Mouse (Mus musculus) hindbrain, embryonic 14.5 days (tissue): ENCODE data around the gene Zfp787. TPM values are rescaled to one million over a fixed set of nuclear protein-coding genes. Genes with fewer than 3 reads are reported as not detected.

Source experiments
- ATAC-seq: fragments of 200-750 bp; cut with Nextera tagmentation; 2 replicates; pipeline ENCODE4 v1.8.0; 2017; ENCODE audit warnings: moderate number of reproducible peaks, mild to moderate bottlenecking, moderate TSS enrichment, moderate library complexity; ENCODE audit not compliant: low FRiP score
- DNase-seq: peaks from one replicate; pipeline ENCODE4 v3.0.0-alpha.2; 2015; ENCODE audit warnings: low spot score
- H3K27ac ChIP-seq: fragments of 300-500 bp; sonication (generic); 2 replicates; pipeline ENCODE4 v1.5.1; 2014; ENCODE audit warnings: mild to moderate bottlenecking, moderate library complexity
- H3K27me3 ChIP-seq: fragments of 300-500 bp; sonication (generic); 2 replicates; pipeline ENCODE4 v1.6.1; 2014; ENCODE audit warnings: mild to moderate bottlenecking, low read length, mixed read lengths; ENCODE audit not compliant: control insufficient read depth, insufficient read depth
- H3K36me3 ChIP-seq: fragments of 300-500 bp; sonication (generic); replicated peaks from 2 replicates; pipeline ENCODE4 v1.6.1; 2014; ENCODE audit not compliant: control insufficient read depth, insufficient read depth
- H3K4me1 ChIP-seq: fragments of 300-500 bp; sonication (generic); replicated peaks from 2 replicates; pipeline ENCODE4 v1.6.1; 2014; ENCODE audit warnings: antibody characterized with exemption, low read length, mixed read lengths; ENCODE audit not compliant: control insufficient read depth, insufficient read depth
- H3K4me2 ChIP-seq: fragments of 300-500 bp; sonication (generic); replicated peaks from 2 replicates; pipeline ENCODE4 v1.6.1; 2014; ENCODE audit warnings: mild to moderate bottlenecking, moderate library complexity
- H3K4me3 ChIP-seq: fragments of 300-500 bp; sonication (generic); replicated peaks from 2 replicates; pipeline ENCODE4 v1.5.1; 2014; ENCODE audit warnings: mild to moderate bottlenecking, low read length
- H3K9ac ChIP-seq: fragments of 300-500 bp; sonication (generic); 2 replicates; pipeline ENCODE4 v1.6.1; 2014
- H3K9me3 ChIP-seq: fragments of 300-500 bp; sonication (generic); 2 replicates; pipeline ENCODE4 v1.6.1; 2016; ENCODE audit warnings: low read length; ENCODE audit not compliant: control insufficient read depth
- WGBS: fragments of 180-500 bp; shearing (Covaris S2); extraction: QIAGEN DNeasy Blood & Tissue Kit; methylation state at CpG from one replicate; pipeline ENCODE4 v1.1.7; 2014; 5-methylcytosine and 5-hydroxymethylcytosine counted together
- polyA plus RNA-seq: library from polyadenylated mRNA; unstranded; fragments of >200 nt; fragmentation: Nextera tagmentation; extraction: Ambion mirVana; gene quantifications from 2 replicates; pipeline ENCODE4 v1.2.1, GENCODE M21; 2014

Gene Zfp787
- polyA plus RNA-seq, 1 experiment from 2014 or later, result 14.5 TPM

DNA sequence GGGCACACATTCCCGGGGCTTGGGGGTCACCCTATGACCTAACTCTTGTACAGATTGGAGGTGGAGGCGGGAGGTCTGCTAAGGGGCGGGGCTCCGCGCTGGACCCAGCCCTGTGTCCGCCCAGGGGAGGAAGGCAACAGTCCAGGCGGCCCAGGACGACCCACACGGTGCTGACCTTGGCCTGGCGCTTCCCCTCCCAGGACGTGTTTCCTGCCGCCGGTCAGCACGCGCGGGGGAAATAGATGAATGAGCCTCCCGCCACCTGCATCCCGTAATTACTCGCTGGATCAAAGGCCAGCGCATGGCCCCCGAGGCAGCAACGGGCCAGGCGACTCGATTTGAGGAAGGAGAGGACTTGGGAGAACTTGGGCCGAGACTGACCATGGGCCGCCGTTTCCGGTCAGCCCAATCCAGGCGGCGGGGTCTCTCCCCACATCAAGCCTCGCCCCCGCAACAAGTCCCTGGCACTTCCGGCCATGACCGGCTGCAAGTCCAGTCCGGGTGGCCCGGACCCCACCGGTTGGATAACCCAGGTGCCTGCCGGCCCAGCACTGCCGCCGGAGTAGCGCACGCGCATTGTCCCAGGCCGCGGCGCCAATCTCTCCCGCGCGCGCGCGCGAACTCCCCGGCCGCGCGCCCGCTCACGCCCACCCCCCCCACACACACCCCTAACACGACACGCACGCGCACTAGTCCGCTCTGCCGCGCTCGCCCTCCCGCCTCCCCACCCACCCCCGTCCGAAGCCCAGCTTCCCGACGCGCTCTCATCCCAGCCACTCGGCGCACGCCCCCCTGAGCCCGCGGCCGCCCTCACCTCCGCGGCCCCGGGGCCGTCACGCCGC lies 545 bp downstream of the Zfp787 start:
- Histone ChIP-seq H3K9me3 (no peaks in the 10 kb centered on the region), H3K4me1 (peaks cover 18% of the 10 kb centered on the region), H3K9ac (peak overlapping the region; percentile 90), H3K27me3 (no peaks in the 10 kb centered on the region), H3K4me3 (peak overlapping the region; percentile 90), H3K36me3 (no peaks in the 10 kb centered on the region), H3K4me2 (peak overlapping the region; percentile 93), H3K27ac (peak overlapping the region; percentile 96)
- ATAC-seq, result peak; percentile 78
- DNase-seq, result peak; percentile 87
- WGBS, result under 1% methylated on average over 75 of the region's 85 CpGs

DNA sequence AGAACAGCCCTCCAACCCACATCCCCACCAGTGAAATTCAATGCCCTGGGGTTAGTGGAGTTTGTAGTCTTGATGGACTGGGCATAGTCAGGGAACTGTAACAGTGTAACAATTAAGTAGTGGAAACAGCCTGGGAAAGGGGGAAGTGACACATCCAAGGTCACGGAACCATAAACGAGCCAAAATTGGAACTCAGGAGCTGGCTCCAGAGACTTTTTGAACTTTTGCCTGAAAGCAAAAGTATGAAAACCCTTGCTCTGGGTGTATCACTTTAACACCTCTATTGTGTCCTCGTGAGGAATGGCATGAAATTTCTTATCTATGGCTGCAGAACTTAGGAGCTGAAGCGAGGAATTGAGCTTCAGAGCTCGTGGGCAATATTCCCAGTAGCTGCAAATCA lies 1.6 kb downstream of the Zfp787 start:
- ATAC-seq (no peak), DNase-seq (no peak)
- H3K4me2 ChIP-seq, result peak overlapping the region; percentile 93
- H3K4me3 ChIP-seq, result peak overlapping the region; percentile 90; the same call in 1 of the 2 replicates
- peak overlapping the region; percentile 90 for H3K9ac ChIP-seq
- H3K36me3 ChIP-seq, result no peaks in the 10 kb centered on the region
- peaks cover 18% of the 10 kb centered on the region for H3K4me1 ChIP-seq
- H3K27ac ChIP-seq, result no peak overlapping the region
- WGBS, result 89% methylated on average over 5 of the region's 5 CpGs
- H3K27me3 ChIP-seq, result no peaks in the 10 kb centered on the region
- H3K9me3 ChIP-seq, result no peaks in the 10 kb centered on the region

DNA sequence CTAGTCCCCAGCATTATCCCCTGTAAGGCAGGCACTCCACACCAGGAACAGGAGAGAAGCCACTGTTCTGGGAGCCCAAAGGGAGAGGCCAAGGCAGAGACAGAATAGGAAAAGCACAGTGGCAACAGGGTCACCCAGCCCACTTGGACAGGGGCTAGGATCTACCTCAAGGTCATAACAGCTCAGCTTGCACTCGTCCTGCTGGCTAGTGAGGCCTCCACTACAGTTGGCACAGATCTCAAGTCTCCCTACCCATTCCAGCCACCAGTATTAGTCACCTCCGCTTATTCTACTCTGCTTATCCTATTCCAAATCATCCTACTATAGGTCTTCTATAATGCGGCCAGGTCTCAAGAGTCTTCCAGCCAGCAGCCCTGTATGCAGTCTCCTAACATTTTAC lies 2.7 kb downstream of the Zfp787 start:
- Histone ChIP-seq H3K36me3 (no peaks in the 10 kb centered on the region), H3K9me3 (no peaks in the 10 kb centered on the region), H3K4me2 (no peak overlapping the region), H3K4me3 (no peak overlapping the region), H3K27me3 (no peaks in the 10 kb centered on the region), H3K9ac (no peak overlapping the region), H3K4me1 (peaks cover 18% of the 10 kb centered on the region), H3K27ac (no peak overlapping the region)
- no peak for DNase-seq
- ATAC-seq, result no peak
- WGBS, result 89% methylated on average over 3 of the region's 3 CpGs

DNA sequence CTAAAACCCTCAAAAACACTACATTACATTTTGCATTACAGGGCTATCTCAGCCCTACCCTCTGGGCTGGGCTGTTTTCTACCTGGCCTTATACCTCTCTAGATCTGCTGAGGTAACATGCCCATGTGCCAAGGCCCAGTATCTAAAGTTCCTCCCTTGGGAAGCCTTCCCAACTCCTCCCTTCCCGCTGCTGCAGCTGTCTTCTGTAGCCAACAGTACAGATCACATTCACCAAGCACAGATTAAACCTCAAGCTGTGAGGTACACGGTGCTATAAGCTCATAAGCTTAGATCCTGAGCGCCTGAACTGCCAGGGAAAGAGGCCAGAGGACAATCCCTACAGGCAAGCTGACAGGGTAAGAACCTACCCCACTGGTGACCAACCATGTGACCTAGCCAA lies 3.8 kb downstream of the Zfp787 start:
- no peak for ATAC-seq
- WGBS, result 81% methylated on average over 3 of the region's 3 CpGs

DNA sequence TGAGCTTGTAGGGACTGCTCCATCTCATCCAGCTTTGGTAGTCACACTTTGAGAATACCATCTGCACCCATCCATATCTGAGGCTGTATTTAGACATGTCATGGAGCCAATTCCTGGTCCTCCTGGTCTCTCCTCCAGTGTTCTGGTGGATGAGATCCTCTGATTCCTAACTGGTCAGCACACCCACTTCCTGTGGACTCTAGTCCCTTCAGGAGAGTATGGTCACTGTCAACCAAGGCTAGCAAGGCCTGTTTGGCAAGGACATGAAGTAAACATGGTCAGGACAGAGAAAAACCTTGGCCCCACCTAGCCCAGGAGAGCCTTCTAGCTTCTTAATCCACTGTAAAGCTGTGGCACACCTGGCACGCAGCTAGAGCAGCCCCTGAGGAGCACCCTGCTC lies 4.5 kb downstream of the Zfp787 start:
- DNase-seq (no peak), ATAC-seq (no peak)
- Histone ChIP-seq H3K9ac (no peak overlapping the region), H3K9me3 (no peaks in the 10 kb centered on the region), H3K4me1 (peaks cover 13% of the 10 kb centered on the region), H3K4me3 (no peak overlapping the region), H3K27me3 (no peaks in the 10 kb centered on the region), H3K36me3 (no peaks in the 10 kb centered on the region), H3K4me2 (no peak overlapping the region), H3K27ac (no peak overlapping the region)
- WGBS, result 88% methylated on average over 1 of the region's 1 CpGs

More for the DNA sequence above, 3.8 kb downstream of the Zfp787 start:
- no peak overlapping the region for H3K9ac ChIP-seq
- H3K4me3 ChIP-seq, result no peak overlapping the region
- no peak for DNase-seq
- peaks cover 18% of the 10 kb centered on the region for H3K4me1 ChIP-seq
- no peaks in the 10 kb centered on the region for H3K9me3 ChIP-seq
- no peaks in the 10 kb centered on the region for H3K36me3 ChIP-seq
- no peak overlapping the region for H3K27ac ChIP-seq
- no peak overlapping the region for H3K4me2 ChIP-seq
- no peaks in the 10 kb centered on the region for H3K27me3 ChIP-seq

DNA sequence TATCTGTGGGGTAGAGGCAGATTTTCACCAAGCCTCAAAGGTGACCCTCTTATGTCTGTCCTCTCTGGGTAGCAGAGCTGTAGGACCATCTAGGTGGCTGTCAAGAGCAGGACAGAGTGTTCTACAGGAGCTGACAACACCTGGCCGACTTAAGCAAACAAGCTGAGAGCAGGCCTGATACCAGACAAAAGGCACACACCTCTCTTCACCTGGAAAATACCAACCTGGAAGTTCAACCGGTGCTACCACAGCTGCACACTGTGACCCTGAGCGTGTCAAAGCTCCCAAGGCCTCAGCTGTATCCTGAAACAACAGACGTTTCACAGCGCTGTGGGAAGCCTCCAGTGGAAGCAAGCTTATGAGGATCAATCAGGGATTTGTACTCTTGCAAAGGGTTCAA lies 8.1 kb downstream of the Zfp787 start:
- Histone ChIP-seq H3K9ac (no peak overlapping the region), H3K4me1 (no peaks in the 10 kb centered on the region), H3K27ac (no peak overlapping the region), H3K36me3 (no peaks in the 10 kb centered on the region), H3K4me2 (no peak overlapping the region), H3K9me3 (no peaks in the 10 kb centered on the region), H3K4me3 (no peak overlapping the region), H3K27me3 (no peaks in the 10 kb centered on the region)
- ATAC-seq (no peak), DNase-seq (no peak)
- 83% methylated on average over 5 of the region's 5 CpGs for WGBS

DNA sequence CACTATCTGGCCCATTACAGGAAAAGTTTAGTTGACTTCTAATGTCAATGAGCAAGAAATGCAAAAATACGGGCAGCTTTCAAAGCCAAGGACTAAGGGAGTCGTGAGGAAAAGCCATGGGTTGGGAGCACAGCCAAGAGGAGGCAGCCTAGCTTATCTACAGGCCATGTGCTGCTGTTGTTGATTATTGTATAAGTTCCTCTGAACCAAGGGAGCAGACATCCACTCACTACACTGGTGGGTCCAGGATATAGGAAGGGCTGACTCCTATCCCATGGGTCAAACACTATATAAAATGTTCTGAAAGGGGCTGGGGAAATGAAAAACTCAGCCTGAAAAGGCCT lies 8.8 kb downstream of the Zfp787 start:
- Histone ChIP-seq H3K4me2 (no peak overlapping the region), H3K9me3 (no peaks in the 10 kb centered on the region), H3K27me3 (no peaks in the 10 kb centered on the region), H3K4me3 (no peak overlapping the region), H3K36me3 (peaks cover 3% of the 10 kb centered on the region), H3K27ac (no peak overlapping the region), H3K9ac (no peak overlapping the region), H3K4me1 (no peaks in the 10 kb centered on the region)
- no peak for DNase-seq
- ATAC-seq, result no peak
- 68% methylated on average over 2 of the region's 2 CpGs for WGBS

DNA sequence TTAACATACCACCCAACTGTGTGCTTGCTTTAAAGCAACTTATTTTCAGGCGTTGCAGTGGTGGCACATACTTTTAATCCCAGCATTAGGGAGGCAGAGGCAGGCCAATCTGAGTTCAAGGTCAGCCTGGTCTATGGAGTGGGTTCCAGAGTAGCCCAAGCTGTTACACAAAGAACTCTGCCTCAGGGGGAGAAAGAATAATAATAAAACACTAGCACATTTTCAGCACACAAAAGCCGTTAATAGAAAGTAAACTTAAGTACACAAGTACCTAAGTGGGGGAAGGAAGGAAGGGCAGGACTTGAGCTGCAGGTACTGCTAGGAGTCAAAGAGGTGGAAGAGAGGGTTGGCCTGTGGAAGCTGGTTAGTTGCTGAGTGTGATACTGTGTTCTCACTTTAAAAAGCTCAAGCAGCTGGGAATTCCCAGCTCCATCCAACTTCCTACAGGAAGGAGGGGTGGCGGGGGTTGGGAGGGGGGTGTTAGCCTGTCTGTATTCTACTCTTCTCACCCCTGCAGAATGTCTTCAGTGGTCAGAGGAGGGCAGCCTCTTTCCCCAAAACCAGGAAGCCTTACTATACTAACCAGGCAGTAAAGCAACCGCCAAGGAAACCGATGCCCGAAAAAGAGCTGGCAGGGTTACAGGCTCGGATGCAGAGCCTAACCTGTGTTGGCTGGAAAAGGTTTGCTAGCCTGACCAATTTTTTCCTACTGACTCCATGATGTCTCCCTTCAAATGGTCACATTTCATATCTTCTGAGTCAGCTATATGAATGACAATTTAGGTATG lies 9.4 kb downstream of the Zfp787 start:
- peaks cover 5% of the 10 kb centered on the region for H3K36me3 ChIP-seq
- ATAC-seq (no peak), DNase-seq (no peak)
- H3K9me3 ChIP-seq, result no peaks in the 10 kb centered on the region
- H3K4me2 ChIP-seq, result no peak overlapping the region
- no peaks in the 10 kb centered on the region for H3K4me1 ChIP-seq
- no peaks in the 10 kb centered on the region for H3K27me3 ChIP-seq
- 89% methylated on average over 7 of the region's 7 CpGs for WGBS
- H3K27ac ChIP-seq, result no peak overlapping the region
- H3K4me3 ChIP-seq, result no peak overlapping the region
- H3K9ac ChIP-seq, result no peak overlapping the region

DNA sequence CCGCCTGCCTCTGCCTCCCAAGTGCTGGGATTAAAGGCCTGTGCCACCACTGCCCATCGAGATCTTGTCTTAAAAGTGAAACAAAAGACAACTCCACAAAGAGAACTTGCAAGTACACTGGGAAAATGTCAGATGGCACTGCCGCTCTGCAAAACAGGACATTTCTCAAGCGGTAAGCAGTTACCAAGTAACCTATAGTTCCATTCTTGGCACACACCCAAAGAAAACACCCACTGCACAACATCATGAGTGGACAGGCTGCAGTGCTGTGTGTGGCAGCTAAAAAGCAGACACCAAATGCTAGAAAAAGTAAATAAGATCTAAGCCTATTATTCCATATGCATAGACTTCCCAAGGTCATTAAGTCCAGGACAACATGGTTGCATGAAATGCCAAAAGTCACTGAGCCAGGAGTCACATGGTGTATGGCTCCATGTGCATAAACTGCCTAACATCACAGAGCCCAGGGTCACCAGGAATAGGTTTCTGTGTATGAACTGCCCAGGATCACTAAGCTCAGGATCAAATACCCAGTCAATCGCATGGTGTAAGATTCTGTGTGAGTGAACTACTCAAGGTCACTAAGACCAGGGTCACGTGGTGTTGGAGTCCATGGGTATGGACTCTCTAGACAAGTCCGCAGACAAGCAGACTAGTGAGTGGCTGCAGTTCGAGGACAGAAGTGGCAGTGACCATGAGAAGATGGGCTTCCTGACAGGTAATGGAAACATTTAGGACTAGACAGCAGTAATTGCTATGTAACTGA lies 10.2 kb downstream of the Zfp787 start:
- no peak overlapping the region for H3K9ac ChIP-seq
- H3K27me3 ChIP-seq, result no peaks in the 10 kb centered on the region
- no peaks in the 10 kb centered on the region for H3K4me1 ChIP-seq
- WGBS, result 84% methylated on average over 8 of the region's 8 CpGs
- no peak for DNase-seq
- no peaks in the 10 kb centered on the region for H3K9me3 ChIP-seq
- no peak overlapping the region for H3K27ac ChIP-seq
- H3K4me2 ChIP-seq, result no peak overlapping the region
- no peak overlapping the region for H3K4me3 ChIP-seq
- no peak for ATAC-seq
- H3K36me3 ChIP-seq, result peaks cover 11% of the 10 kb centered on the region
